Mouse (Mus musculus): ENCODE measurements at regions not wholly inside any gene's neighbourhood (a gene's known extent, or its start where the extent isn't known, plus 50 kb on each side); places are given as distances from the start of the nearest gene placed in this dataset.
A peak's percentile ranks its signal among the peaks of the same experiment; 100 is the strongest.

DNA sequence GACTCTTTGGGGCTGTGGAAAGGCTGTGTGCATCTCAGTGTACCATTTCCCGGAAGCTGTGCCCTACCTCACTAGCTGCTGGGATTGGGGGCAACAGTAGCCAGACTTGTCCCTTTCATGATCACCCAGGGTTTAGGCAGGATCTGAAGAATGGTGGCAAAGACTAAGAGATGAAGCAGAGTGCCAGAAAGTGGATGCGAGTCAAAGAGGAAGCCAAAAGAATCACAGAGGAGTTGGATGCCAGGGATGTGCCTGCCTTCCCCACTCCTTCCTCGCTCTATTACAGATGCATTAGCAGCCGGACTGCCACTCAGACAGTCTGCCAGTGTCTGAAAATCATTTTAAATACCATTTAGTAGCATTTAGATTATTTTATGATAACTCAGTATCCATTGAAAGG is 271.5 kb upstream of the Slc24a2 start:
- H3K27me3 ChIP-seq (ENCODE audit: control insufficient read depth, insufficient read depth, low read length) = no peaks in the 10 kb centered on the region
- no peak overlapping the region for H3K4me3 ChIP-seq (ENCODE audit: control insufficient read depth, low read depth, low read length)
- no peaks in the 10 kb centered on the region for H3K36me3 ChIP-seq (ENCODE audit: control insufficient read depth, insufficient read depth, low read length)
- H3K4me1 ChIP-seq (ENCODE audit: control insufficient read depth, insufficient read depth, low read length) = no peaks in the 10 kb centered on the region; the same call in 1 of the 2 replicates
- TF ChIP-seq CTCF (IDR thresholded peaks at IDR 0.05; ENCODE audit: control insufficient read depth, insufficient read depth, insufficient replicate concordance, low read depth, low read length) (no peak), POLR2A (IDR thresholded peaks at IDR 0.05; ENCODE audit: control insufficient read depth, low read depth, low read length) (no peak)
- H3K27ac ChIP-seq (ENCODE audit: control insufficient read depth, insufficient read depth, low read depth, low read length) = no peak overlapping the region

DNA sequence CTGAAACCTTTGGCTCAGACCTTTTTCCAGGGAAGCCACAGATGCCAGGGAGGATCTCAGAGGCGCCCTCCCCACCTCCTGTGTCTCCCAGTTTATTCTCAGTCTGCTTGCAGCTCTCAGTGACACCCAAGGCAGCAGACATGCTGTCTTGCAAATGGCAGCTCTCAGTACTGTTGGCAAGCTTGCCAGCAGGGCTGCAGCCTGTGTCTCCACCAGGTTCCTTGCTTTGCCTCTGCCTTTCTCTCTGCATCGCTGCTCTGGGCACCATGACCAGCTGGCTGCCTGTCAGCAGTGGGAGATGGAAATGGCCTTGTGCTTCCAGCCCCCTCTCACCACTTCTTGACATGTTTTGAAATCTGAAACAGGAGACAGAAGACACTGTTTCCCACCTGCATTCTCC is 270.2 kb upstream of the Slc24a2 start:
- no peaks in the 10 kb centered on the region; the same call in 1 of the 2 replicates for H3K4me1 ChIP-seq (ENCODE audit: control insufficient read depth, insufficient read depth, low read length)
- no peaks in the 10 kb centered on the region for H3K36me3 ChIP-seq (ENCODE audit: control insufficient read depth, insufficient read depth, low read length)
- no peaks in the 10 kb centered on the region for H3K27me3 ChIP-seq (ENCODE audit: control insufficient read depth, insufficient read depth, low read length)
- no peak overlapping the region for H3K27ac ChIP-seq (ENCODE audit: control insufficient read depth, insufficient read depth, low read depth, low read length)
- TF ChIP-seq POLR2A (IDR thresholded peaks at IDR 0.05; ENCODE audit: control insufficient read depth, low read depth, low read length) (no peak), CTCF (IDR thresholded peaks at IDR 0.05; ENCODE audit: control insufficient read depth, insufficient read depth, insufficient replicate concordance, low read depth, low read length) (no peak)
- H3K4me3 ChIP-seq (ENCODE audit: control insufficient read depth, low read depth, low read length) = no peak overlapping the region

DNA sequence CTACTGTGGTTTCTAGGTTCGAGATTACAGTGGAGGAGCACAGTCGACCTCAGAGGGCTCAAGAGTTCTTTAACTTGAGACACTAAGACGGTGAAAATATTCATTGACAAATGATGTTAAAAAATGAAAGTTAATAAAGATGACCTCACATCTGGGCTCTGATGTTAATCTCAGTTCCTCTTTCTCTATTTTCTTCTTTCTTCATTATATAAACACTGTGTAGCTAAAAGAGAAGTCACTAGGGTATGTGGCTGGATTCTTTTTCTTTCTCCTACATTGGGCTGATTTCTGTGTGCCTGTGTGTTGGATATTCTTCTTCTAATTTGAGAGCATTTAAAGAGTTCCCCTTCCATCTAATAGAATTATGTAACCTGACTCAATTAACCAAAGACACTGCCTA is 257.5 kb upstream of the Slc24a2 start:
- H3K4me1 ChIP-seq (ENCODE audit: control insufficient read depth, insufficient read depth, low read length) = no peaks in the 10 kb centered on the region
- TF ChIP-seq POLR2A (IDR thresholded peaks at IDR 0.05; ENCODE audit: control insufficient read depth, low read depth, low read length) = no peak
- no peak for TF ChIP-seq CTCF (IDR thresholded peaks at IDR 0.05; ENCODE audit: control insufficient read depth, insufficient read depth, insufficient replicate concordance, low read depth, low read length)

DNA sequence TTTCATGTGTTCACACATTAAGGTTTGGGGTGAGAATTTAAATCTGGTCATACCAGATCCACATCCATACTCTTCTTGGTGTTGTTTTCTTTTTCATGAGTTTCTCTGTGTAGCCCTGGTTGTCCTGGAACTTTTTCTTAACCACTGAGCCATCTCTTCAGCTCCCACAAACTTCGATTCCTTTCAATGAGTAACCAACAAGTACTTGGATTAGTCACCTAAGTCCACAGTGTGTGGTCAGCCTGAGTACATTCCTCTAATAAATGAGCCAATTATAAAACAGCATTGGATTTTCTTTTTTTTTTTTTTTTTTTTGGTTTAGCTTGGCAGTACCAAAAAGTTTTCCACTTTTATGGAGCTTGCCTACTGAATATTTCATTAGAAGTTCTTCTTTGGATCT is 245.3 kb upstream of the Slc24a2 start:
- TF ChIP-seq POLR2A (IDR thresholded peaks at IDR 0.05; ENCODE audit: control insufficient read depth, low read depth, low read length) = no peak
- no peak for TF ChIP-seq CTCF (IDR thresholded peaks at IDR 0.05; ENCODE audit: control insufficient read depth, insufficient read depth, insufficient replicate concordance, low read depth, low read length)
- no peaks in the 10 kb centered on the region; the same call in 1 of the 2 replicates for H3K4me1 ChIP-seq (ENCODE audit: control insufficient read depth, insufficient read depth, low read length)
- no peaks in the 10 kb centered on the region for H3K36me3 ChIP-seq (ENCODE audit: control insufficient read depth, insufficient read depth, low read length)
- H3K4me3 ChIP-seq (ENCODE audit: control insufficient read depth, low read depth, low read length) = no peak overlapping the region
- no peak overlapping the region for H3K27ac ChIP-seq (ENCODE audit: control insufficient read depth, insufficient read depth, low read depth, low read length)
- H3K27me3 ChIP-seq (ENCODE audit: control insufficient read depth, insufficient read depth, low read length) = no peaks in the 10 kb centered on the region

More for the DNA sequence above, 257.5 kb upstream of the Slc24a2 start:
- Histone ChIP-seq H3K36me3 (ENCODE audit: control insufficient read depth, insufficient read depth, low read length) (no peaks in the 10 kb centered on the region), H3K27me3 (ENCODE audit: control insufficient read depth, insufficient read depth, low read length) (no peaks in the 10 kb centered on the region), H3K4me3 (ENCODE audit: control insufficient read depth, low read depth, low read length) (no peak overlapping the region), H3K27ac (ENCODE audit: control insufficient read depth, insufficient read depth, low read depth, low read length) (no peak overlapping the region)

DNA sequence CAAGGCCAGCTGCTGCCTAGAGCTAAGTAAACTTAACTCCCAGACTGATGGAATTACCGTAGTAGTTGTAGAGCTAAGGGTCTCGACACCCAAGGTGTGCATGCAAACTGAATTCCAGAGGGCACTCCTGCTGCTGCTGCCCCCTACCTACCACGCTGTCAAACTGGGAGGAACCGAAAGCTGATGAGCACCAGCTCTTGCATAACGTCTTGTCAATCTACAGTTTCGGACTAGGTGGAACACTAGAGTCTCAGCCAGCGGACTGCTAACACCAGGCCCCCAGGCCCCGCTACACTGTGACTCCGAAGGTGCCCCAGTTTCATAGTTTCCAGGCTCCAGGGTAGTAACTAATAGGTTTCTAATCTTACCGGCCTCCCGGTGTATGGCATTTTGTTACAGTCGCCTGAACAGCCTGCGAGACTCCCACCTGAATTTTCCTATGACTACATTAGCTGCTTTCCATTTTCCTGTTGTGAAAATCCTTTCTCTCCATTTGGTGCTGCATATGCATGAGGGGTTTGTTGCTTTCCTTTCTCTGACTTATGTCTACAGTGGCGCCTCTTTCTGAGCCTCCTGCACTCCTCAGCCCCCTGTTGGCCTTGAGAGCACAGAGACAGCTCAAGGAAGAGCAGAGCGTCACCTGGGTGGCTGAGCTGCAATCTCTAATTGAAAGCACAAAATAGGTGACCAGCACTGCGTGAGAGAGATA is 243.2 kb upstream of the Slc24a2 start:
- Histone ChIP-seq H3K27ac (ENCODE audit: control insufficient read depth, insufficient read depth, low read depth, low read length) (no peak overlapping the region), H3K4me1 (ENCODE audit: control insufficient read depth, insufficient read depth, low read length) (no peaks in the 10 kb centered on the region; the same call in 1 of the 2 replicates), H3K36me3 (ENCODE audit: control insufficient read depth, insufficient read depth, low read length) (no peaks in the 10 kb centered on the region), H3K4me3 (ENCODE audit: control insufficient read depth, low read depth, low read length) (peak overlapping the region; percentile 44), H3K27me3 (ENCODE audit: control insufficient read depth, insufficient read depth, low read length) (no peaks in the 10 kb centered on the region)
- TF ChIP-seq POLR2A (IDR thresholded peaks at IDR 0.05; ENCODE audit: control insufficient read depth, low read depth, low read length) (no peak), CTCF (IDR thresholded peaks at IDR 0.05; ENCODE audit: control insufficient read depth, insufficient read depth, insufficient replicate concordance, low read depth, low read length) (no peak; the same call in 1 of the 2 replicates)

DNA sequence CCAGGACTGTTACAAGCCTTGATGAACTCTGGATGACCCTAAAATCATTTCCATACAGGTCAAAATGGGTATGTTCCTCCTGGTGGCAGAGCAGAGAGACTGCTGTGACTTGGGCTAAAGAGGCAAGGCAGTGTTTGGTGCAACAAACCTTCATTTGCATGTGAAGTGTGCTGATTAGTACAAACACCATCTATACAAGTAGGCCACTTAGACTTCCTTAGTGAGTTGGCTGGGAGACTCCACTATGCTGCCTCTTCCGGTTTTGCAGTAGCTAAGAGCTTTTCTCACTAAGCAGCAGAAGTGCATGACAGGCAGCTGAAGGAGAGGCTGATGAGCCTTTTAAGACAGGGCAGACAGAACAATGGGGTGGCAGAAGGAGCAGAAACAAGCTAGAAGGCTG is 242.5 kb upstream of the Slc24a2 start:
- Histone ChIP-seq H3K27ac (ENCODE audit: control insufficient read depth, insufficient read depth, low read depth, low read length) (no peak overlapping the region), H3K4me1 (ENCODE audit: control insufficient read depth, insufficient read depth, low read length) (no peaks in the 10 kb centered on the region; the same call in 1 of the 2 replicates), H3K4me3 (ENCODE audit: control insufficient read depth, low read depth, low read length) (no peak overlapping the region; the same call in 1 of the 2 replicates), H3K27me3 (ENCODE audit: control insufficient read depth, insufficient read depth, low read length) (no peaks in the 10 kb centered on the region), H3K36me3 (ENCODE audit: control insufficient read depth, insufficient read depth, low read length) (no peaks in the 10 kb centered on the region)
- TF ChIP-seq CTCF (IDR thresholded peaks at IDR 0.05; ENCODE audit: control insufficient read depth, insufficient read depth, insufficient replicate concordance, low read depth, low read length) (no peak), POLR2A (IDR thresholded peaks at IDR 0.05; ENCODE audit: control insufficient read depth, low read depth, low read length) (no peak)

DNA sequence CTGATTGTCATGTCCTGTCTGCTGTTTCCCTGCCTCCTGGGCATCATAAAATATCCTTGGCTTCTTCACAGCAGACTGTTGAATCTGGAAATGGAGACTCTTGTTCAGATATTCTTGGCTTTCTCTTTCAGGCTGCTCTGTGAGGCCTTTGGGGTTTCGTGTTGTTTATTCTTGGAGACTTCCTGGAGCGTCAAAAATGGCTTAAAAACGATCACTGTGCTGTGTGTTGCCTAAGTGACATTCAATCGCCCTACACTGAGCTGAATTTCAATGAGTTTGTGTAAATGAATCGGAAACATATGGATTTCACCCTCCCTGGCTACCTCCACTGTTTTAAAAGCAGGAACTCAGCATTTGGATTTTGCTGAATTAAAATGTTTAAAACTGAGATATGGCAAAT is 241.1 kb upstream of the Slc24a2 start:
- no peak for TF ChIP-seq POLR2A (IDR thresholded peaks at IDR 0.05; ENCODE audit: control insufficient read depth, low read depth, low read length)
- no peak for TF ChIP-seq CTCF (IDR thresholded peaks at IDR 0.05; ENCODE audit: control insufficient read depth, insufficient read depth, insufficient replicate concordance, low read depth, low read length)
- no peak overlapping the region for H3K27ac ChIP-seq (ENCODE audit: control insufficient read depth, insufficient read depth, low read depth, low read length)
- H3K27me3 ChIP-seq (ENCODE audit: control insufficient read depth, insufficient read depth, low read length) = no peaks in the 10 kb centered on the region
- no peak overlapping the region for H3K4me3 ChIP-seq (ENCODE audit: control insufficient read depth, low read depth, low read length)
- no peaks in the 10 kb centered on the region for H3K36me3 ChIP-seq (ENCODE audit: control insufficient read depth, insufficient read depth, low read length)
- H3K4me1 ChIP-seq (ENCODE audit: control insufficient read depth, insufficient read depth, low read length) = no peaks in the 10 kb centered on the region; the same call in 1 of the 2 replicates

All from testis, adult 2 months (tissue).